In the genomic region with DNA sequence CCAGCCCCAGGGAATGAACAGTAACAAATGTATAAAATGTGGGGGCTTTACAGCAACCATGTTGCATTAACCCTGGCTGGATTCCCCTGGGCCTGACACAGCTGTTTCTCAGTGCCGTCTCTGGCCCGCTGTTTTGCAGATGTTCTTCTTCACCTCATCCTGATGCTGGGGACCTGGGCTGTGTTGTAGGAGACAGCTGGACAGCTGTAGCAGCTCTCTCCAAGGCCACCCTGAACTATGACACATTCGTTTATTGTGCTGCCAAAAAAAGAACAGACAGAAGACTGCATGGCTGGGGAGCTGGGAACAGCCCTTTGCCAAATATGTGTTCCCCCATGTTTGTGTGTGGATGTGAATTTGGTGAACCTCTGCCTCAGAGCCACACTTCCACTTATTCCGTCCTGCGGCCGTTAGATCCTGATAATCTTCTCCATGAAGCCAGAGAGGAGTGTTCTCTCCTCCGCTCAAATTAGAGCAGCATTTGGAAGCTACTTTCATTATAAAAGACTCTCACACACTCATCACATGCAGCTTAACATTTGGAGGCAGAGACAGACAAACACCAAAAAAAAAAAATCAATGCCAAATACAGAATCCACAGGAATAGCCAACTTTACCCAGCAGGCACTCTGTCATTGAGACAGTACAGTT, we compare ENCODE assay signal across 12 mouse cellular contexts. TPM values are rescaled to one million over a fixed set of nuclear protein-coding genes. Genes with fewer than 3 reads are reported as not detected.
A peak's percentile ranks its signal among the peaks of the same experiment; 100 is the strongest.
DNase-seq lines count a peak whose midpoint lies in the region; ATAC-seq and TF ChIP-seq lines count a peak whose summit lies in the region.
"Had no signal": no experiment of that assay in that cellular context is flagged by ENCODE, and none has a peak within 500 bp of the region (broad histone marks: within the 10 kb centered on the region; RNA-seq: fewer than 3 reads in every experiment).

No protein-coding gene starts in this region.

- no peaks in the 10 kb centered on the region for H3K36me3 ChIP-seq in intestine, embryonic 14.5 days (ENCODE audit: control insufficient read depth, insufficient read depth, low read length)
- H3K36me3 ChIP-seq in intestine, postnatal 0 days (ENCODE audit: control insufficient read depth, insufficient read depth), result no peaks in the 10 kb centered on the region
- H3K36me3 ChIP-seq in lung, embryonic 15.5 days, result no peaks in the 10 kb centered on the region

- 43% methylated on average over 7 of the region's 7 CpGs for WGBS in intestine, embryonic 14.5 days
- WGBS in intestine, postnatal 0 days, result 61% methylated on average over 7 of the region's 7 CpGs
- 39% methylated on average over 7 of the region's 7 CpGs for WGBS in lung, embryonic 15.5 days

- H3K9me3 ChIP-seq in intestine, embryonic 14.5 days (ENCODE audit: control insufficient read depth, low read length), result no peaks in the 10 kb centered on the region
- H3K9me3 ChIP-seq in intestine, postnatal 0 days (ENCODE audit: control insufficient read depth), result no peaks in the 10 kb centered on the region
- H3K9me3 ChIP-seq in lung, embryonic 15.5 days, result no peaks in the 10 kb centered on the region
- H3K9me3 ChIP-seq: forebrain, embryonic 13.5 days had no signal

- H3K4me3 ChIP-seq in intestine, embryonic 14.5 days (ENCODE audit: low read depth, low read length), result no peak overlapping the region
- H3K4me3 ChIP-seq in intestine, postnatal 0 days (ENCODE audit: low read depth, low read length), result no peak overlapping the region
- no peak overlapping the region for H3K4me3 ChIP-seq in lung, embryonic 15.5 days
- H3K4me3 ChIP-seq: forebrain, embryonic 13.5 days had no signal

- no peak overlapping the region for H3K9ac ChIP-seq in intestine, embryonic 14.5 days (ENCODE audit: low read length)
- H3K9ac ChIP-seq in intestine, postnatal 0 days (ENCODE audit: low read depth, low read length), result no peak overlapping the region
- H3K9ac ChIP-seq in lung, embryonic 15.5 days, result no peak overlapping the region
- H3K9ac ChIP-seq: forebrain, embryonic 13.5 days had no signal

- peak; percentile 82 for ATAC-seq in intestine, embryonic 14.5 days (replicated peaks; ENCODE audit: low FRiP score, low TSS enrichment, low read depth)
- ATAC-seq in intestine, postnatal 0 days, result no peak
- ATAC-seq in lung, embryonic 15.5 days (ENCODE audit: borderline replicate concordance, extremely low read depth, low FRiP score, low TSS enrichment), result peak; percentile 86
- ATAC-seq in activated CD4-positive, CD25-positive, alpha-beta regulatory T cell, adult 4 months, result no peak
- ATAC-seq: forebrain, embryonic 13.5 days; midbrain, embryonic 16.5 days had no signal

- H3K4me2 ChIP-seq in intestine, embryonic 14.5 days (ENCODE audit: low read length), result 0 out of 2 replicates have a peak overlapping the region, but pooled peaks have one; percentile 5
- no peak overlapping the region for H3K4me2 ChIP-seq in intestine, postnatal 0 days (replicated peaks; ENCODE audit: low read depth)
- no peak overlapping the region; the same call in 1 of the 2 replicates for H3K4me2 ChIP-seq in lung, embryonic 15.5 days
- H3K4me2 ChIP-seq: forebrain, embryonic 13.5 days had no signal

- 0 out of 2 replicates have a peak, but pooled peaks cover 3% of the 10 kb centered on the region for H3K27me3 ChIP-seq in intestine, embryonic 14.5 days (replicated peaks; ENCODE audit: control insufficient read depth, insufficient read depth, low read length)
- H3K27me3 ChIP-seq in intestine, postnatal 0 days (replicated peaks; ENCODE audit: control insufficient read depth, insufficient read depth, low read length), result no peaks in the 10 kb centered on the region
- no peaks in the 10 kb centered on the region for H3K27me3 ChIP-seq in lung, embryonic 15.5 days
- H3K27me3 ChIP-seq: forebrain, embryonic 13.5 days had no signal

- DNase-seq in intestine, embryonic 14.5 days (ENCODE audit: low spot score), result peak; percentile 85
- peak; percentile 24 for DNase-seq in urinary bladder, postnatal 14 days (ENCODE audit: low spot score)
- DNase-seq in urinary bladder, postnatal 25 days (ENCODE audit: low spot score), result no peak
- no peak for DNase-seq in T-cell, adult 2 months (ENCODE audit: low spot score)
- DNase-seq in MN1 (ENCODE audit: low spot score), result no peak
- DNase-seq: cerebellum, postnatal 36 days; thymus, postnatal 25 days had no signal

- peak overlapping the region; percentile 14; the same call in 1 of the 2 replicates for H3K27ac ChIP-seq in intestine, embryonic 14.5 days (ENCODE audit: low read depth)
- no peak overlapping the region for H3K27ac ChIP-seq in intestine, postnatal 0 days (ENCODE audit: low read depth, low read length)
- peak overlapping the region; percentile 83 for H3K27ac ChIP-seq in lung, embryonic 15.5 days
- H3K27ac ChIP-seq: forebrain, embryonic 13.5 days had no signal

- peaks cover 5% of the 10 kb centered on the region; the same call in 1 of the 2 replicates for H3K4me1 ChIP-seq in intestine, embryonic 14.5 days (replicated peaks; ENCODE audit: control insufficient read depth, insufficient read depth, low read length)
- H3K4me1 ChIP-seq in intestine, postnatal 0 days (replicated peaks; ENCODE audit: control insufficient read depth, insufficient read depth, low read length), result peaks cover 7% of the 10 kb centered on the region
- peaks cover 54% of the 10 kb centered on the region for H3K4me1 ChIP-seq in lung, embryonic 15.5 days

- TF ChIP-seq CTCF in intestine, postnatal 0 days (IDR thresholded peaks at IDR 0.05; ENCODE audit: low read depth), result no peak

RNA-seq across cellular contexts. Expression of a gene that starts 14.1 kb away (rescaled TPM):
- polyA plus RNA-seq in intestine, embryonic 14.5 days (2014; fragmentation: Nextera tagmentation; extraction: Ambion mirVana), result not detected in 2 replicates
- polyA plus RNA-seq in intestine, postnatal 0 days (2015; fragmentation: Nextera tagmentation; extraction: Ambion mirVana), result not detected in 2 replicates
- polyA plus RNA-seq in lung, embryonic 15.5 days (2015; fragmentation: Nextera tagmentation; extraction: Ambion mirVana), result 0.15 TPM in 1 of 2 replicates, not detected in the other
- not detected for polyA plus RNA-seq in activated CD4-positive, CD25-positive, alpha-beta regulatory T cell, adult 4 months (2017; shearing (Covaris generic))

RNA-seq across cellular contexts. Expression of a gene that starts 46.4 kb away (rescaled TPM):
- polyA plus RNA-seq in intestine, embryonic 14.5 days (2014; fragmentation: Nextera tagmentation; extraction: Ambion mirVana), result not detected in 2 replicates
- polyA plus RNA-seq in intestine, postnatal 0 days (2015; fragmentation: Nextera tagmentation; extraction: Ambion mirVana), result 0.12 and 0.17 TPM in 2 replicates
- polyA plus RNA-seq in lung, embryonic 15.5 days (2015; fragmentation: Nextera tagmentation; extraction: Ambion mirVana), result 0.05 TPM in 1 of 2 replicates, not detected in the other
- not detected for polyA plus RNA-seq in activated CD4-positive, CD25-positive, alpha-beta regulatory T cell, adult 4 months (2017; shearing (Covaris generic))
- polyA plus RNA-seq: forebrain, embryonic 13.5 days had no signal

RNA-seq across cellular contexts. Expression of a gene that starts 57.1 kb away (rescaled TPM):
- polyA plus RNA-seq in intestine, embryonic 14.5 days (2014; fragmentation: Nextera tagmentation; extraction: Ambion mirVana), result 86.5 and 93.2 TPM in 2 replicates
- 1,862 and 1,917 TPM in 2 replicates for polyA plus RNA-seq in intestine, postnatal 0 days (2015; fragmentation: Nextera tagmentation; extraction: Ambion mirVana)
- 81.8 and 83.7 TPM in 2 replicates for polyA plus RNA-seq in lung, embryonic 15.5 days (2015; fragmentation: Nextera tagmentation; extraction: Ambion mirVana)
- 10 to 100 TPM; 65.4 to 98.0 TPM for polyA plus RNA-seq in activated CD4-positive, CD25-positive, alpha-beta regulatory T cell, adult 4 months (2017; shearing (Covaris generic))

Comparison
In these comparisons a context has a peak if more than half of its experiments do, and no peak if none do; other contexts are left out.
1. ATAC-seq: peak in intestine, embryonic 14.5 days (single experiment) and lung, embryonic 15.5 days (single experiment); none in intestine, postnatal 0 days (single experiment) and activated CD4-positive, CD25-positive, alpha-beta regulatory T cell, adult 4 months (single experiment).
2. DNase-seq: peak in intestine, embryonic 14.5 days (single experiment) and urinary bladder, postnatal 14 days (single experiment); none in urinary bladder, postnatal 25 days (single experiment), T-cell, adult 2 months (single experiment) and MN1 (single experiment).
3. RNA of a gene that starts 57.1 kb away (polyA plus RNA-seq): 1,862 to 1,917 TPM in intestine, postnatal 0 days; 65.4 to 98.0 TPM in activated CD4-positive, CD25-positive, alpha-beta regulatory T cell, adult 4 months, 86.5 to 93.2 TPM in intestine, embryonic 14.5 days and 81.8 to 83.7 TPM in lung, embryonic 15.5 days; every median in the first group is over 10 times any median in the second.